Mouse (Mus musculus): ENCODE data around the gene Mettl2.

Mettl2 gene

DNA sequence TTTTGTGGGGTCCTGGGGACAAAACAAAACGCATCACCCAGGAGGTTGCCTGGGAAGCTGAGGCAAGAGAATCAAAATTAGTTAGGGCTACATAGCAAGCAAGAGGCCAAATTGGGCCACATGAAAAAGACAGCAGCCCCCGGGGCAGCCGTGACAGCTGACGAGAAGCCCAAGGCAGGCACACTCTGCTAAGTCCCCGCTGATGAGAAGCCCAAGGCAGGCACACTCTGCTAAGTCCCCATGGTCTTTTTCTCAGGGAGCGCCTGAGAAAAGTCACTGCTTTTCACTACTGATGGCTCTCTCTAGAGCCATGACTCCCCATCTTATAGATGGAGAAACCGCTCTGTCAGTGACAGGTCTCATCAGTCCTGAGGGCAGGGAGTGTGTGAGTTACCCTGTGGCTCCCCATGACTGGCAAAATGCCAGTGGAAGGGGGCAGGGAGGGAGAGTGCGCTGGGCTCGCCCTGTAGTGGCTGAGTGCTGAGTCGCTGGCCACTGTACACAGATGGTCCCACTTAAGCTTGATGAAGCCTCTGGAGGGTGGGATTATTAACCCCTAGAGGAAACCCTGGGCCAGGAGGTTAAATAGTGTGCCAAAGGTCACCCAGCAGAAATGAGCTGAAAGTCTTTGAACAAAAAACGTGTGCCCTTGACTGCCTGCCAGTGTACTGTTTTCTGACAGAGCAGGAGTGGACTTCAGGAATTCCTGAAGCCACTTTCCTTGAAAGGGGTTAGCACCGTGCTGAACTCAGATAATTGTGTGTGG lies 27.0 kb downstream of the Mettl2 start:
- peak; percentile 50 to 61 for DNase-seq

DNA sequence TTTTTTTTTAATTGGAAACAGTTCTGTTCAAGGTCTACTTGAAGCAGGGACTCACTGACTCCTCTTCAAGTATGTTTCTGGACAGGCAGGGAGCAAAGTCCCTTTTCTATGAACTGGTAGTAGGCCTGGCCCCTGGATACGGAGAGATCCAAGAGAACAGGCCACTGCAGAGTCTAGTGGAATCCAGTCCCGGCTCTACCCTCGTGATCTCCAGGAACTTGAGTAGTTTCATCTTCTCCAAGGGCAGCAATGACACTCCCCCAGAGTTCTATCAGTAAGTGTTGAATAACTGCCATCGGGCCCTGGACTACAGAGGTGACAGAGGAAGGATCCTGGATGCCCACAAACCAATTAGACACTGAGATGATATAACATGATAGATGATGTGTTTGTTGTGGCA lies 29.7 kb downstream of the Mettl2 start:
- peak; percentile 63 to 77 for DNase-seq

- DNase-seq, result peak in 1 of 2 experiments; percentile 19
These were observed 30.6 kb downstream of the Mettl2 start for GRCm38 (mm10) chr11:105156748-105157267.

GRCm38 (mm10) chr11:105158047-105158446 lies 31.8 kb downstream of the Mettl2 start:
- peak; percentile 13 to 38 for DNase-seq

- peak in 1 of 2 experiments; percentile 26 for DNase-seq
These were observed 33.6 kb downstream of the Mettl2 start for GRCm38 (mm10) chr11:105159673-105160360.

- DNase-seq, result no peak
These were observed 35.2 kb downstream of the Mettl2 start for GRCm38 (mm10) chr11:105161411-105161810.

GRCm38 (mm10) chr11:105164516-105165510 lies 38.6 kb downstream of the Mettl2 start:
- DNase-seq, result no peak

- no peak for DNase-seq
These were observed 40.6 kb downstream of the Mettl2 start for GRCm38 (mm10) chr11:105166780-105167179.

DNA sequence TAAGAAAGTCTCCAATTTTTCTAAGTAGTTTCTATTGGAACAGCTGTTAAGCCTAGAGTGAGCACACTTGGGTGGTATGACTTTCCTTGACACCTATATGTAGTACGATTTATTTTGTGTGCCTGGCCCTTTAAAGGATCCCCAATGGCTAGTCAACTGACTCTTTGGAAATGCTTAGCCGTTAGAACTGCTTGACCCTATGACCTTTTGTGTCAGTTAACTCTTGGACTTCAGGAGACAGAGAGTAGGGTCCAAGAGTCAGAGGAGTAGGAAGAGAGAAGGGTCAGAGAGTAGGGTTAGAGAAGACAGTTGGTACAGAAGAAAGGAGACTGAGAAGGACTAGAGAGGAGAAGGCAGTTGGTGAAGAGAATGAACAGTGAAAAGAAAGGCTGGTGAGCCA lies 52.3 kb downstream of the Mettl2 start, which contains the start of gene Tlk2:
TSS of gene Tlk2 (plus strand) at position 292 of the 400 bp plus-strand sequence.
- peak; percentile 19 to 71 for DNase-seq

- DNase-seq, result peak in 1 of 2 experiments; percentile 22
These were observed 53.3 kb downstream of the Mettl2 start for GRCm38 (mm10) chr11:105179523-105179922.

- DNase-seq, result peak; percentile 44 to 53
These were observed 54.4 kb downstream of the Mettl2 start for GRCm38 (mm10) chr11:105180471-105181091.

DNA sequence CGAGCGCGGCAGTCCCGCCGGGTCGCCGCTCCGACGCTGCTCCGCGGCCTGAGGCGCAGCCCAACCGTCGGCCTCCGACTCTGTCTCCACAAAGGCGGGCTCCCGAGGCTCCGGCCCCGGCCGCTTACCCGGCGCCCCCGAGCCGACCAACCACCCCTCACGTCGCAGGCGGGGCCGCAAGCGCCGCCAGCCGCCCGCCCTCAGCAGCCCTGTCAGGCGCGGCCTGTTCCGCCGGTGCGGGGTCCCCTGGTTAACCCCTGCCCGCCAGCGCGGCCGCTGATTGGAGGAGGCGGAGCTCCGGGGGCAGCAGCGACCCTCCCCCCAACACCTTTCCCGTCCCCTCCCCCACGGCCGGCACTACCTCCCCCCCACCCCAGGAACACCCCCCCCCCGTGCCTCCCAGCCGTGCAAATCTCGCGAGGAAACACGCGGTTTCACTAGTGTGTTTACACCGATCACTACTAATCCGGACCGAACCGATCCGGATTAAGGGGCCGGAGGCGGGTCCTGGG lies 55.0 kb downstream of the Mettl2 start:
- DNase-seq, result peak; percentile 87 to 91

DNA sequence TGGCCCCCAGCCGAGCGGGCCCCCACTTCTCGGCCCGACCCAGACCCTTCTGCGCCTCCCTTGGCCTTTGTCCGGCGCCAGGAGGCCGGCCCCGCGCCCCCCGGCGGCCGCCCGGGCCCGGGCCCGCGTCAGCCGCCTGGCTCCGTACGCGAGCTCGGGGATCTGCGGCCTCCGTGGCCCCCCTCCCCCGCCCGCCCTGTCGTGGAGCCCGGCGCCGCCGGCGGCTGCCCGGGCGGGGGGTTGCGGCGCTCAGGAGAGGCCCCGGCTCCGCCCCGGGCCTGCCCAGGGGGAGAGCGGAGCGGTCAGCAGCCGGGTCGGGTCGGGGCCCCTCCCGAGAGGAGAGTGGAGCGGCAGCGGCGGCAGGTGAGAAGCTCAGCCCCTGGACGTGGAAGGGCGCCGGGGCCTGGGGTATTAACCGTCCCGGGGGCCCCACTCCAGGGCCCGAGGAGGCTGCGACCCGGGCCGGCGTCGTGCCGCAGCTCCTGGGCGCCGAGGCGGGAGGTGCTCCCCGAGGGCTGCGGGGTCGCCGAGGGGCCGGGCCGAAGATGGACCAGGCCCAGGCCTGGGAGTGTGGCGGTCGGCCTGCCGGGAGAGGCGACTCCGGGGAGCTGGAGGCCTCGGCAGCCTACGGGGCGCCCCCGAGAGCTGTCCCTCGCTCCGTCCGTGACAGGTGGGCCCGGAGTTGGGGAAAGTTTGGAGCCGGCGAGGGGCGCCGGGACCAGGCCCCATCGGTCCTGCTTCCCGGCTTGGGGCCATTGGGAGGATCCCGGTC lies 55.6 kb downstream of the Mettl2 start:
- peak; percentile 17 to 25 for DNase-seq

DNA sequence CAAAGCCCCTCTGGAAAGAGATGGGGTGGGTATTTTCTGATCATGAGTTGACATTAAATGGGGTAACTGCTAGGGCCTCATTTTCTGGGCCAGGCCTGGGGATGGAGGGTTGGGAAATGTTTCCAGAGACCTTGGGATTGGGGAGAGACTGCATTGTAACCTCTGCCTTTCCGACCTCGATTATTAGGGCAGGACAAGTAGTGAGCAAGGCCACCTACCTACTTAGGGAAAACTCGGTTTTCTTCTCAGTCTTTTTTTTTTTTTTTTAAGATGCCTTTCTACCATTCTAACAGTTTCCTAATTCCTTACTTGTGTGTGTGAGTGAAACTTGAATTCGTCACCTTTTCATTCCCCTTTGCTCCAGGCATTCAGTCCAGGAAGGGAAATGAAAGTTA lies 56.2 kb downstream of the Mettl2 start:
- no peak for DNase-seq

- DNase-seq, result peak in 1 of 2 experiments; percentile 11
These were observed 58.5 kb downstream of the Mettl2 start for GRCm38 (mm10) chr11:105184678-105185077.

All from kidney, adult 8-10 months (tissue).